Mouse (Mus musculus): ENCODE results near the gene Ctnna3.

Ctnna3 gene

DNA sequence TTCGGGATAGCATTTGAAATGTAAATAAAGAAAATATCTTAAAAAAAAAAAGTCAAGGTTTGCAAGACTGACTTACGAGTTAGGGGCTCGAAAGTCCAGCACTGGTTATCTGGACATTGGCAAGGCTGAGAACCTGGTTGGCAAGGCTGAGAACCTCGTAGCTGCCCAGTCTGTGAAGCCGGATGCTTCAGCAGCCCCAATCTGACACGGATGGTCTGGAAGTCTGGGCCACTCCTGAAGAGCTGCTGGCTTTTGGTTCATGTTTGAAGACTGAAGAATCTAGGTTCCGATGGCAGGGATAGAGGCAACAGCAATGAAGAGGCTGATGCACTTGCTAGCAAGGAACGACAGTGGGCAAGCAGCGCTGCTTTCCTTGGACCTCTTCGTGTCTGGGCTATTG, 339.0 kb downstream of the Ctnna3 start:
- DNase-seq = peak; percentile 57 to 64

DNA sequence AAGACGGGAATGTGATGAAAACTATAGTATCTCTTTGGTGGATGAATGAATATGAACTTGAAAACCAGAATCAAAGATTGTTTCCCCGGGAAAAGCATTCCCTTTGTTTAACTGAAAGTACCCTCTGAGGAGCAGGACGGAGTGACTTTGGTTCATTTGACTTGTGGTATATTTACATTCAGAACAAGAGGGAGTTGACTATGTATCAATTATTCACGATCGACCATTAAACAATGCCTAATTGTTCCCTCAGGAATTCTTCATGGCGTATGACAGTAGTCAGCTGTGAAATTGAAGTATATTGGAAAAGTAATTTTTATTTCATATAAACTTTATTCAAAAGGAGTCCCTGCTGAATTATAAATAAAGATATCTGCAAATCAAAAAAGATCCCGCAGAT, 341.8 kb downstream of the Ctnna3 start:
- DNase-seq = no peak

DNA sequence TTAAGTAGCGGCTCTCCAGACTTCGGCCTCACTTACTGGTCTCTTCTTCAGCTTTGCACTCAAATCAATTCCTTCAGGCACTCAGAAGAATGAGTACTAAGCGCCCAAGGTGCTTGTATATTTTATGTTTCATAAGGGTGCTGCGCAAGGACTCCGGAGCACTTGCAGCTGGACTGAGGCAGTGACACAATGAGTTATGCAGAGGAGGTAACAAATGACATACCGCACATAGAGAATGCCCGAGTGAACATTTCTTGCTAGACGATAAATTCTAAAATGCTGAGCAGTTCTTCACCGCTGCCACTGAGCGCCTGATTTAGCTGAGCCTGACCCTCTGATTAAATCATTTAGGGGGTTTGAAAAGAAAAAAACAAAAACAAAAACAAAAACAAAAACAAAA, 342.2 kb downstream of the Ctnna3 start:
- DNase-seq = no peak

DNA sequence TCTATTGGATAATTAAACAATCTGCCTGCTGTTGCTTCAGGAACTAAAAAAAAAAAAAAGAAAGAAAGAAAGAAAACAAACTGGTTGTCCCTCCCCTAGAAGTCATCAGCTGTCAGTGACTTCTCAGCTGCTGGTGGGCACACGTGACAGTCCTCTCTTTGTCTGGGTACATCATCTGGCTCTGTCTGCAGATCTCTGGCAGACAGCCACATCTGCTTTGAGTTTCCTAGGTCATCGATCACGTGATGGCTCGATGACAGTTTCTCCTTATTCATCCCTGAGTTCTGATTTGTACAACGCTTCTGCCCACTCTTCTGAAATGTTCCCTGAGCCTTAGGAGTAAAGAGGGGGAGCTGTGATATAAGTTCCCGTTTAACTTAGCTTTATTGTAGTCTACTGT, 352.1 kb downstream of the Ctnna3 start:
- peak; percentile 21 to 25 for DNase-seq

DNA sequence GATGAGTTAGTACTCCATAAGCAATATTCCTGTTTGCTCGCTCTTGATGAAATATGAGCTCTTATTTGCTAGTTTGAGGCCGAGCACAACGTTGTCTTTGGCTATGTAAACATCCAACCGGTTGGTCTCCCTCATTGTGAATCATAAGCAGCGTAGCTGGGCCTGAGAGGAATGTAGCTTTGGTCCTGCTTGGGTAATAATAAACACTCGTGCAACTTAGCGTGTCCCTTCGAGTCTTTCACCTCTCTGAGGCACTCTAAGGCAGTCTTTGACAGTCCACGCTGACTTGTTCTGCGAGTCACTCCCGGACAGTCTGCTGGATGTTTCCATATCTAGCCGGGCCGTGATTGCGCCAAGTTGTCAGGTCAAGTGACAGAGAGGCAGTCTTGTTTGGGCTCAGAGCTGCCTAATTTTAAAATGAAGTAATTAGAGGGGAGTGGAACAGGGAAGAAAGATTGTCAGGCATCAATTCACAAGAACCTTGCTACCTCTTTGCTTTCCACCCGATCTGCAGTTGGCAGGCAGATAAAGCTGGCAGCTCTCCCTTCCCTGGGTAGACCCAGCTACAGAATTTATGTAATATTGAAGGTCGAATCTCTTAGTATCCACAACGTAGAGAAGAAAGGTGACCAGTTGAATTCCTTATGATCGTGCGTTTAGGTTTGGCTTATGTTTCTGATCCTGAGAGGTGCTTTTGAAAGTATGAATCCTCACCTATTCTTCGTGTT, 355.1 kb downstream of the Ctnna3 start:
- peak; percentile 65 to 68 for DNase-seq

DNA sequence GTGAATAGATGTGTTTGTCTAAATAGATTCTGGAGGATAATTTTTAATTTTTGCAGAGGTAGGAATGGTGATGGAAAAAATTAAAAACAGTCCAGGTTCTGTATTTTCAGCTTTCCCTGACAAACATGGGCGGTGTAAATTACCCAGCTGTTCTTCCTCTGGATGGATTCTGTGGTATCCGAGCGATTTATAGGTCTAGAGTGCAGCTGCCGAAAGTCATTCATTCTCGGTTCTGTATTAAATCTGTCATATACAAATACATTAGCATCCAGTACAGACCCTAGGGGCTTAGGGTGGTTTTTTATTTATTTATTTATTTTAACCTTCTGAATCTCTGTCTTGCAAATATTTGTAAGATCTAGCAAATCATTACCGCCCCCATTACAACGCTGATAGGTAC, 356.5 kb downstream of the Ctnna3 start:
- no peak for DNase-seq

DNA sequence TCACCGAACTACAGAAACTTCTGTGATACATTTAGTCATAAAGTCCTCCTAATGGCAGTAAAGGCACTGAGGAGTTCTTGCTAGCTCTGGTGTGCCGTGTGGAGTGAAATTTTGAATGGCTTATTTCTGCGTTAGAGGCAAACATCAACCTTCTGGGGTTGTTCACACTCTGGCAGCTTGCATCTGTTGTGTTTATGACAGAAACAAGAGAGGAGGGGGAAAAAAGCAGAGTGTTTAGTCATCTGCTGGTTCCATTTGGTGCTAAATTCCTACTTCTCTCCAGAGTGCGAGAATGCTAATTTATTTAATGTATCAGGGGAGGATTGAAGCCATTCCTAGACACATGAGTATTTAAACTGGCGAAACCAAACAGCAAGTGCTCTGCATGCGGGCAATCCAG, 374.0 kb downstream of the Ctnna3 start:
- DNase-seq = no peak

DNA sequence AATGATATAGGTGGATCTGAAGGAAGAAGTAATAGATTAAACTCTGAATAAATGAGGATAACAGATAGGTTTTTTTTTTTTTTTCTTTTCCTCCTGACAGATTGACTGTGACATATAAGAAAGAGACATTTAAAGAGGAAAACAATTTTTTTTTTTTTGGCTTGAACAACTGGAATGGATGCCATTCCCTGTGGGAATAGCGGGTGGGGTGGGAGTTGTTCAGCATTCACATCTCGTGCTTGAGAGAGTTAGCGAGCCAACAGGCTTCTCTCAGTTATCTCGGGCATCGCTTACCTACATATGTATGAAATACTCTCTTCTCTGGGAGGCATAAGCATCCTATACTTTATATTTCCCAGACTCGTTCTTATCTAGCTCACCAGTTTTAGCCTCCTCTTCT, 375.7 kb downstream of the Ctnna3 start:
- no peak for DNase-seq

DNA sequence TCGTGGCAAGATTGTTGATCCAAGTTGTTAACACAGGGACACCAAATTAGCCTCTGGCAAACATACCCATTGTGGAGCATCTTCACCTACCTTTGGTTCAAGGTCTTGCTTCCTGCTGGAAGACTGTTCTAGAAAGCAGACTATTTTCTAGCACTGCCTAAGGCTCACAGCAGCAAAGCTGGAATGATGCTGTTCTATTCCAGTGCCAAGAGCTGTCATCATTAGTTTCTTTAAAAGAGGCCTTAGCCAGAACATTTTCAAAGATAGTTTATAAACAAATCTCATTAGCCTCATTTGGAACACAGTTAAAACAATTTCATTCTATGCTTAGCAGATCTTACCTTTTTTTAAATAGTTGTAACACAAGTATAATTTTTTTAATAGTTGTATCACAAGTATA, 376.4 kb downstream of the Ctnna3 start:
- no peak for DNase-seq

DNA sequence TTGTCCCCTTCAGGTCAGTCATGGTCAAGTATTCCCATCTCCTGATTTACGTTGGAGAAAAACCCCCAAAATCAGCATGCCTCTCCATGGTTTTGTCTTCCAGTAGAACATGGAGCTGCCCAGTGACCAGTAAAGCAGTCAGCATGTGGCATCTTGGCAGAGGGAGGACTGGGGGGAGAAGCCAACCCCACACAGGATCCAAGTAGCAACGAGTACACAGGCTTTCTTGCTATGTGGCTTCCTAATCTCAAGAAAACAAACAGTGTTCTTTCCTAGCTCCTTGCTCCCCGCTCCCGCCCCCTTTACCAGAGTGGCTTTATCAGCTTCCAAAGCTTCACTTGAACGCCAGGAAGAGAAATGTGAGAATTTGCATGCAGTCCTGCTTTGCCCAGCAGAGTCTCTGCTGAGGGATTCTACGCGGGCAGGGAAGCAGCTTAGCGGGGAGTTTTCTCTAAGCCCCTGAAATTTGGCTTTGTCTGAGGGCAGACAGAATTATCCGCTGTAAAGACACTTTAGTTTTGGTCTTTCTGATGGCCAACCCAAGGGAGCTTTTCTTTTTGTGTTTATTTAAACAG, 380.2 kb downstream of the Ctnna3 start:
- peak; percentile 51 to 69 for DNase-seq

DNA sequence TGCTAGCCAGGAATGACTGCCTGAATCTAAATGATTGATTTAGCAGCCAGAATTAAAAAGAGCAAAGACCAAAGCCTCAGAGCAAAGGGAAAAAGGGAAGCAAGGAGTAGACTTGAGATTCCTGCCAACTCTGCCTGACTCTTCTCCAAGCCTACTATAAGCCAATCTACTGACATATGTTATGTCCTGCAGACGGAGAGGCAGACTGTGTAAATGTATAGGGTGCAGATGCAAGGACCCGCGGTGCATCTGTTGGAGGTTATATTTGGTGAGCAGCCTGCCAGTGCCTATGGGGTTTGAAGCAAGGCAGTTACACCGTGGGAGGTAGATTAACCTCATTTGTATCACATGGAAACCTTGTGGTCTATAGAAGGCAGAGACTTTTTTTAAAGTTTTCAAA, 409.1 kb downstream of the Ctnna3 start:
- DNase-seq = peak; percentile 5 to 21

DNA sequence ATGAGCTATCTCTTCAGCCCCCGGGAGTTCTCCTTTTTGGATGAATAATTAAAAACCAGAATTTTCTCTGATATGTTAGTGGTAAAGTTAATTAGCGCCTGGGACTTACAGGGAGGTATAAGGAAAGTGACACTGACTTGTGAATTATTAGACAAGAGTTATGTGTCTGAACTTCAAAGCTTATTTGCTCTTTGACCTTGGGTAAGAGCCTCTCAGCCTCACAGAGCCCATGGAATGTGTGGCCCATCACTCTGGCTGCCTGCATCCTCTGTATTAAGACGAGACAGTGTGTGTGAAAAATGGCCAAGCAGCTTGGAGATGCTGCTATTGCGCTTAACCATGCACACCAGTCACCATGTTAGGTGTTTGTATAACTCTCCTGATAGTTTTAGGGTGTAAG, 422.0 kb downstream of the Ctnna3 start:
- no peak for DNase-seq

DNA sequence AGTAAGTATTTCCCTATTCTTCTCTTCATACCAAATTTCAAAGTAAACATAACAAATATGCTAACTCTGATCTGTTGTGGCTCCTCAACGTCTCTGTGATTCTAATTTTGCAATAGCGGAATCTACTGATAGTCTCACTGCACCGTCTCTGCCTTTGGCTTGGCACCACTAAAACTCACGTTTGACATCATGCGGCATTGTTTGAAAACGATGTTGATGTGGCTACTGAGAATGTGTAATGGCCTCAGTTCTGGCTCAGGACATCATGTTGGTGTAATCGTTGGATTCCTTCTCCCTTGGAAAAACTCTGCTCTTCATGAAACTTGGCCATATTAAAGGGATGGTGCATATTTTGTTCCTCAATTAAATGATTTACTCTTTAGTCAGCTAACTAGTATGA, 439.2 kb downstream of the Ctnna3 start:
- no peak for DNase-seq

DNA sequence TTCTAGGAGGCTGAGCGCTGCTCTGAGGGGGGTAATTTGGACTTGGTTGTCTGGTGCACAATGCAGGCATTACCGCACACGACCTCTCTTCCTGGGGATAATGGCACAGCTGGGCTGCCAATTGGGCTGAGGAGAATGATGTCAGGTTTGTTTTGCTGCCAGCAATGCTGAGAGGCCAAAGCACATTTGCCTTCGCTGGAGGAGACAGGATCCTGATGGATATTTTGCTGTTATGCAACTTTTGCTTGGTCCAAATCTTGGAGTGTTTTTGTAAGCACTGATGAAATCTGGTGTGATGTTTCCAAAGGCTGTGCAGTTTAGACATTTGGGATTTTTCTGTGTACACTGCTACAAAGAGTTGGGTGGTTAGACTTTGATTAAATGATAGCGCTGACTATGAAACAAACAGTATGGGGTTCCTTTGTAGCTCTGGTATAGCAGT, 450.6 kb downstream of the Ctnna3 start:
- DNase-seq = peak; percentile 64 to 65

DNA sequence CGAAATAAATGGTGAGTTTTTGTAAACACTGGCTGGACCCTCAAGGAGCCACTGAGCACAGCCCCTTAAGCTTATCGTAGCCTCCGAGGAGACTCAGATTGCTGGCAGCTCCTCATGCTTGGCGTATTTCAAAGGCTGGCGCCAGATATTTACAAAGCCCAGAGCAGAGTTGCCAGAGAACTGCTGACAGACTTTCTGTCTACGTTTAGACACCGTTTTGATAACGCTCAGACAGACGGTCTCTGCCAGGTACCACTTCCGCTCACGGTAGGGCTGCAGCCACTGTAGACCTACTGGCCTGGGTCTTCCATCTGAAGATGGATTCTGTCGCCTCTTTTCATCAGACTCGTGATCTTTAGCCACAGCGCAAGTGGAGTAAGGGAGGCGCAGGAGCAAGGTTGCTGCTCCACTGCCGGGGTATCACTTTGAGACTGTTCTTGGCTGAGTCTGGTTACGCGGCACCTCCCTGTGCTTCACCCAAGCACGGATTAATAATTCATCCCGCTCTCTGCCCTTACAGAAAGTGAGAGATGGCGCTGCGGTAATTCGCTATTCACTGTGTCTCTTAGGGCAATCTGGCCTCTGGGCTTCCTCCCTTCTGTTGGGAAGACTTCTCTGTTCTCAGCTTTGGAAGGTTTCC, 456.7 kb downstream of the Ctnna3 start:
- peak; percentile 30 to 41 for DNase-seq

DNA sequence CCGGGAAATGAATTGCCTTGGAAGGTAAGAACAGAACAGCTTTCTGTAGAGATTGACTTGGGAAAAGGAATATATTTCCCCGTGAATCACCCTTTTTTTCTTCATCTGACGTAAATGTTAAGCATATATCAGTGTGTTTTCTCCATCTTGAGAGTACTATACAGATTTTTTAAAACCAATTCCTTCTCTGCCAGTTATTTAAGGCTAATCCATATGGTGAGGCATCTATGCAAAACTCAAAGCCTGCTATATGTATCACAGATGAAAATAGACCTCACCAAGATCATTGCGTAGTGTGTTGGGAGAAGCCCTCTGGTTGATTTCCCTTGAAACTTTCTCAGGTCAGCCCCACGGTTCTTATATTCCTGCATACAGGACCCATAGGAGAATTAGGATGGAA, 464.7 kb downstream of the Ctnna3 start:
- DNase-seq = no peak

DNA sequence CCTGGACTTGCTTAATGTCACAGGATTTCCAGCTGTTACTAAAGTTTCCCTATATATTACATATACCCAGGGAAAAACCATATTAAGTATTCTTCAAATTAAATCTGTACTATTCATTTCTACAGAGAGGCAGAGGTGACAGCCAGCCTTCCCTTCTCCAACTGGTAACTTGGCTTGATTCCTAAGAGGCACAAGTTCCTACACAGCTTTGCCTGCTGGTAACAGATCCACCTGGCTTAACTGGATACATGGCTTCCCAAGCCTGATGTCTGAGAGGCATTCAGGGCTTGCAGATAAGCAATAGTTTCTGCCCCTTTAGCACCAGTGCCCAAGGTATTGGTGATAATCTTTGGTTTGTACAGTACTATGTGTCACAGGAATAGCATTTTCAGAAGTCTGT, 470.0 kb downstream of the Ctnna3 start:
- DNase-seq = peak; percentile 27 to 33

DNA sequence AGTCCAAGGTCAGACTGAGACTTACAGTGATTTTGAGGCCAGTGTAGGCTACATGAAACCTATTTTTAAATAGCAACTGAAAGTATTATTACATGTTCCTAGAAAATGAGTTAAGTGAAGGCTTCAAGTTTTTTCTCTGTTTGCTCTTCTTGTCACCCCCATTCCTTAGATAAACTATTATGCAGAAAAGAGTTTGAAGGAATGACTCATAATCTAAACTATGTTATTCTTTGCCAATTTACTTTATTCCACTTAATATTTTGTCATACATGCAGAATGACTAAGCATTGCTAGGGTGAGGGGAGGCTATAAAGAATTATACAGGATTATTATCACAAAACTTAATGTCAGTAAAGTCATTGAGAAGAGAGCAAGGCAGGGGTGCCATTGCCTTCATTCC, 479.0 kb downstream of the Ctnna3 start:
- no peak for DNase-seq

DNA sequence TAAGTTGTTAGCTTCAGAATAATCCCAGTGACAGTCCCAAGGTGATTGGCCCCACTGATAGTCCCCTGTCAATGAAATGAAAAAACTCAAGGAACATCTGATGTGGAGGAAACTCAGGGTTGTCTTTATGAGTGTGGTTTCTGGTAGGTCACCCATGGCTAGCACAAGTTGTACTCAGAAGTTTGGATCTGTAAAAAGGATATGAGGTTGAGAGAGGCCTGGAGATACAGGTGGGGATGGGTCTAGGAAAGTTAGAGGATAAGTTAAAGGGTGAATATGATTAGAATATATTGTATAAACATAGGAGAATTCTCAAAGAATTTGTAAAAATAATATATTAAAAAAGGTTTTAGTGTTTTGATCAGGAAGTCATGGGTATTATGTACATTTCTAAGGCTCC, 497.4 kb downstream of the Ctnna3 start, which contains the start of gene Gm10118:
Gm10118 (minus strand) TSS at position 101 of the 400 bp plus-strand sequence.
- no peak for DNase-seq

DNA sequence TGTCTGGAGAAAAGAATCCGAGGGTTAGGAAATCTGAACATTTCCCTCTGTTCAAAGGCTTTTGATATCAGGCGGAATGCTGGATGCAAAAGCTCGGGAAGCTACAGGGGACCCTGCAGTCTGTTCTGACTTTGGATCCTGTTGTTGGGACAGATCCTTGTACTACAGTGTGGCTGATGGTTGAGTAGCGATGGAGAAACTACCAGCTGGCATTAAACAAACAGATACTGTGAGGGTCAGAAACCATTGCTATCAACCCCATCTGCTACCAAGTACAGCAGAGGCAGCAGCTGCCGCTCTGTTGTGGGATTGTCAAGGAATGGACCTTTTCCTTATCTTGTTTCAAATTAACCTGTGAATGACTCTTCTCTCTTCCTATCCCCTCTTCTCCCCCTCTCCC, 504.0 kb downstream of the Ctnna3 start:
- DNase-seq = peak; percentile 52 to 61

DNA sequence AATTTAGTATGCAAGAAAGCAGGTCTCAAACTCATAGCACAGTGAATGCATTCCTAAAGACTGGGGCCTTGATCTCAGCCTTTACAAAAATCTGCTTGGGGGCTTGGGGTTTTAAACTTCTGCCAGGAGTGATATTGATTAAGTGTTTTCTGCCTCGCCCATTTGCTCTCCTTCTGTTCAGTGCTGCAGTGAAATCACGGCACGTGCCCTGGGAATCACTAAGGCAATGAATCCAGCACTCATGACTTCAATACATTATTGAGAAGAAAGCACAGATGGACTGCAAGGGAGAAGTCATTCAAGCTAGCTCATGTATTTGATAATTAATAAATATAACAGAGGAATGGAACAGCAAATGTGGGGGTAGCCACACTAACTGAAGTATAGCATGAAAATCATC, 515.6 kb downstream of the Ctnna3 start:
- no peak for DNase-seq

DNA sequence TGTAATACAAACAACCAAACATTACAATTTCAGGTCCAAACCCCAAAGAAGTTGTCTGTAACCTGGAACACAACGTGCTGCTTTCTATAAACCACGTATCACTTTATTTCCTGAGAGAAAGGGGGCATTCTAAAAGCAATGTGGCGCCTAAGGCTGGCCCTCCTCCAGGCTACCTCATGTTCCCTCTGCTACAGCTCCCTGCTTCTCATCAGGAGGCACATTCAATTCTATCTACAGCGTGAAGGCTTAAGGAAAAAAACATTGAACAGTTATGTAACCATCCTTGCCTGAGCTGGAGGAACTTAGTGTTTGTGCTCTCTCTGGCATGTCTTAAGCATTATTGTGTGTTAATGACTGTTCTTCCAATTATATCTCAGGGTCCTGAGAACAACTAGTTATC, 517.4 kb downstream of the Ctnna3 start:
- peak; percentile 11 to 30 for DNase-seq

DNA sequence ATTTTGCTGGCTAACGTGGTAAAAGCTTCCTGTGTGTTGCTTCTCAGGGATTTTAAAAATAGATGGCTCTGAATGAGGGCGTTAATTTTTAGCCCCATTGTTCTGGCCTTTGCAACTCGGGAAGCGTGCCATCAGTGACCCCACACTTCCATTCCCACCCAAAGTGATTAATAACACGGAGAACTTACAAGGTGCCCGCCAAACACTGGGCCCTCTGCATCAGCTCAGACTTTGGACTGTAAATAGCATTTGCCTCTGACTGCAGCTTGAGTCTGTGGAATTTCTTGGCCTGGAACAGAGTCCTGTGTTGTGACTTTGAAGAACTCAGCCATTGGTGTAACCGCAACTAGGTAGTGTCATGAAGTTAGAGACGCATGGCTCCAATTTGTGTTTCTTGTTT, 521.0 kb downstream of the Ctnna3 start:
- no peak for DNase-seq

DNA sequence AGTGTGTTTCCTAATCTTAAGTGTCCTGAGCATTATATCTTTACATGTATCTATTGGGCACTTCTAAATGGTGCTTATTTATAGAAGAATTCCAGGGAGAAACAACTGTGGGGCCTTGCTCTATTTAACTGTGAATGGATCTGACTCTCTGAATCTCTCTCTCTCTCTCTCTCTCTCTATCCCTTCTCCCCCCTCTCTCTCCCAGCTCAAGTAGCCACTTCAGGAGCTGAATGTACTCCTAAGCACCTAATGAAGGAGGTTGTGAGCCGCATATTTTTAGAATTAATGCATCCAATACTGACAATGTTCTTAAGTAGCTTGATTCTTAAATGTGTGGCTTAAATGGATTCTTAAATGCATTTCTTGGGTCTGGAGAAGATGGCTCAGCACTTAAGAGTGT, 521.6 kb downstream of the Ctnna3 start:
- DNase-seq = no peak

Measured in cerebellum, postnatal 10 days (tissue).